Mouse (Mus musculus): ENCODE measurements around the gene Inpp5a. TPM values are rescaled to one million over a fixed set of nuclear protein-coding genes. Genes with fewer than 3 reads are reported as not detected.

Inpp5a gene
- polyA plus RNA-seq, 1 experiment from 2014 or later: 4.1 TPM

GRCm38 (mm10) chr7:139516661-139517016, 127.7 kb downstream of the Inpp5a start:
- Histone ChIP-seq H3K27me3 (no peaks in the 10 kb centered on the region), H3K4me1 (replicated peaks) (no peaks in the 10 kb centered on the region), H3K9me3 (replicated peaks) (no peaks in the 10 kb centered on the region), H3K27ac (replicated peaks) (no peak overlapping the region), H3K4me3 (replicated peaks) (no peak overlapping the region), H3K9ac (no peak overlapping the region), H3K36me3 (replicated peaks) (no peaks in the 10 kb centered on the region), H3K4me2 (no peak overlapping the region)
- WGBS (ENCODE audit: insufficient replicate concordance): 69% methylated on average over 5 of the region's 5 CpGs
- no peak for ATAC-seq (ENCODE audit: insufficient read depth)

GRCm38 (mm10) chr7:139518352-139518751, 129.4 kb downstream of the Inpp5a start:
- H3K9me3 ChIP-seq (replicated peaks): no peaks in the 10 kb centered on the region
- no peaks in the 10 kb centered on the region for H3K27me3 ChIP-seq
- H3K4me1 ChIP-seq (replicated peaks): no peaks in the 10 kb centered on the region
- no peak overlapping the region for H3K27ac ChIP-seq (replicated peaks)
- ATAC-seq (ENCODE audit: insufficient read depth): no peak
- no peaks in the 10 kb centered on the region for H3K36me3 ChIP-seq (replicated peaks)
- H3K4me2 ChIP-seq: no peak overlapping the region
- 51% methylated on average over 3 of the region's 3 CpGs for WGBS (ENCODE audit: insufficient replicate concordance)
- no peak overlapping the region for H3K4me3 ChIP-seq (replicated peaks)
- H3K9ac ChIP-seq: no peak overlapping the region

- no peaks in the 10 kb centered on the region for H3K36me3 ChIP-seq (replicated peaks)
- no peak overlapping the region for H3K4me3 ChIP-seq (replicated peaks)
- WGBS (ENCODE audit: insufficient replicate concordance): 58% methylated on average over 15 of the region's 15 CpGs
- no peaks in the 10 kb centered on the region for H3K4me1 ChIP-seq (replicated peaks)
- no peak overlapping the region for H3K4me2 ChIP-seq
- H3K27me3 ChIP-seq: no peaks in the 10 kb centered on the region
- no peaks in the 10 kb centered on the region for H3K9me3 ChIP-seq (replicated peaks)
- no peak for ATAC-seq (ENCODE audit: insufficient read depth)
- H3K27ac ChIP-seq (replicated peaks): no peak overlapping the region
- H3K9ac ChIP-seq: no peak overlapping the region
These were observed 139.6 kb downstream of the Inpp5a start for GRCm38 (mm10) chr7:139528309-139529076.

GRCm38 (mm10) chr7:139529208-139529607, 140.3 kb downstream of the Inpp5a start:
- H3K36me3 ChIP-seq (replicated peaks): no peaks in the 10 kb centered on the region
- ATAC-seq (ENCODE audit: insufficient read depth): no peak
- no peak overlapping the region for H3K4me3 ChIP-seq (replicated peaks)
- H3K4me1 ChIP-seq (replicated peaks): no peaks in the 10 kb centered on the region
- H3K27me3 ChIP-seq: no peaks in the 10 kb centered on the region
- H3K9me3 ChIP-seq (replicated peaks): no peaks in the 10 kb centered on the region
- no peak overlapping the region for H3K4me2 ChIP-seq
- no peak overlapping the region for H3K27ac ChIP-seq (replicated peaks)
- no peak overlapping the region for H3K9ac ChIP-seq

- H3K4me1 ChIP-seq (replicated peaks): no peaks in the 10 kb centered on the region
- H3K27me3 ChIP-seq: no peaks in the 10 kb centered on the region
- no peak overlapping the region for H3K4me3 ChIP-seq (replicated peaks)
- no peaks in the 10 kb centered on the region for H3K9me3 ChIP-seq (replicated peaks)
- no peak overlapping the region for H3K9ac ChIP-seq
- H3K4me2 ChIP-seq: no peak overlapping the region
- WGBS (ENCODE audit: insufficient replicate concordance): 68% methylated on average over 16 of the region's 16 CpGs
- H3K27ac ChIP-seq (replicated peaks): no peak overlapping the region
- H3K36me3 ChIP-seq (replicated peaks): no peaks in the 10 kb centered on the region
- ATAC-seq (ENCODE audit: insufficient read depth): no peak
These were observed 141.9 kb downstream of the Inpp5a start for GRCm38 (mm10) chr7:139530591-139531427.

- Histone ChIP-seq H3K4me2 (no peak overlapping the region), H3K4me1 (replicated peaks) (no peaks in the 10 kb centered on the region), H3K27ac (replicated peaks) (no peak overlapping the region), H3K36me3 (replicated peaks) (no peaks in the 10 kb centered on the region), H3K9me3 (replicated peaks) (no peaks in the 10 kb centered on the region), H3K4me3 (replicated peaks) (no peak overlapping the region), H3K9ac (no peak overlapping the region), H3K27me3 (no peaks in the 10 kb centered on the region)
- no peak for ATAC-seq (ENCODE audit: insufficient read depth)
- WGBS (ENCODE audit: insufficient replicate concordance): 64% methylated on average over 4 of the region's 4 CpGs
These were observed 142.5 kb downstream of the Inpp5a start for GRCm38 (mm10) chr7:139531428-139531801.

GRCm38 (mm10) chr7:139536331-139536730, 147.4 kb downstream of the Inpp5a start:
- Histone ChIP-seq H3K4me1 (replicated peaks) (no peaks in the 10 kb centered on the region), H3K9ac (no peak overlapping the region), H3K4me2 (no peak overlapping the region), H3K27me3 (no peaks in the 10 kb centered on the region), H3K4me3 (replicated peaks) (no peak overlapping the region), H3K27ac (replicated peaks) (no peak overlapping the region), H3K9me3 (replicated peaks) (no peaks in the 10 kb centered on the region), H3K36me3 (replicated peaks) (no peaks in the 10 kb centered on the region)
- WGBS (ENCODE audit: insufficient replicate concordance): 58% methylated on average over 5 of the region's 5 CpGs
- no peak for ATAC-seq (ENCODE audit: insufficient read depth)

GRCm38 (mm10) chr7:139536831-139537230, 147.9 kb downstream of the Inpp5a start:
- 74% methylated on average over 2 of the region's 2 CpGs for WGBS (ENCODE audit: insufficient replicate concordance)
- Histone ChIP-seq H3K9ac (no peak overlapping the region), H3K4me2 (no peak overlapping the region), H3K27ac (replicated peaks) (no peak overlapping the region), H3K36me3 (replicated peaks) (no peaks in the 10 kb centered on the region), H3K4me1 (replicated peaks) (no peaks in the 10 kb centered on the region), H3K4me3 (replicated peaks) (no peak overlapping the region), H3K9me3 (replicated peaks) (no peaks in the 10 kb centered on the region), H3K27me3 (no peaks in the 10 kb centered on the region)
- no peak for ATAC-seq (ENCODE audit: insufficient read depth)

- no peak overlapping the region for H3K4me3 ChIP-seq (replicated peaks)
- no peaks in the 10 kb centered on the region for H3K36me3 ChIP-seq (replicated peaks)
- no peak overlapping the region for H3K4me2 ChIP-seq
- no peaks in the 10 kb centered on the region for H3K4me1 ChIP-seq (replicated peaks)
- no peaks in the 10 kb centered on the region for H3K27me3 ChIP-seq
- no peak overlapping the region for H3K9ac ChIP-seq
- H3K9me3 ChIP-seq (replicated peaks): no peaks in the 10 kb centered on the region
- WGBS (ENCODE audit: insufficient replicate concordance): 64% methylated on average over 9 of the region's 9 CpGs
- no peak for ATAC-seq (ENCODE audit: insufficient read depth)
- no peak overlapping the region for H3K27ac ChIP-seq (replicated peaks)
These were observed 148.9 kb downstream of the Inpp5a start for GRCm38 (mm10) chr7:139537831-139538230.

- H3K9ac ChIP-seq: no peak overlapping the region
- WGBS (ENCODE audit: insufficient replicate concordance): 69% methylated on average over 2 of the region's 2 CpGs
- no peak overlapping the region for H3K4me3 ChIP-seq (replicated peaks)
- H3K4me2 ChIP-seq: no peak overlapping the region
- no peaks in the 10 kb centered on the region for H3K9me3 ChIP-seq (replicated peaks)
- H3K36me3 ChIP-seq (replicated peaks): no peaks in the 10 kb centered on the region
- H3K27me3 ChIP-seq: no peaks in the 10 kb centered on the region
- H3K4me1 ChIP-seq (replicated peaks): no peaks in the 10 kb centered on the region
- no peak for ATAC-seq (ENCODE audit: insufficient read depth)
- H3K27ac ChIP-seq (replicated peaks): no peak overlapping the region
These were observed 149.6 kb downstream of the Inpp5a start for GRCm38 (mm10) chr7:139538541-139538940.

GRCm38 (mm10) chr7:139540601-139541000, 151.7 kb downstream of the Inpp5a start:
- Histone ChIP-seq H3K9ac (no peak overlapping the region), H3K4me3 (replicated peaks) (no peak overlapping the region), H3K4me1 (replicated peaks) (no peaks in the 10 kb centered on the region), H3K9me3 (replicated peaks) (no peaks in the 10 kb centered on the region), H3K27ac (replicated peaks) (no peak overlapping the region), H3K36me3 (replicated peaks) (no peaks in the 10 kb centered on the region), H3K4me2 (no peak overlapping the region), H3K27me3 (no peaks in the 10 kb centered on the region)
- no peak for ATAC-seq (ENCODE audit: insufficient read depth)
- 25% methylated on average over 1 of the region's 1 CpGs for WGBS (ENCODE audit: insufficient replicate concordance)

Measured in liver, embryonic 15.5 days (tissue).